Mouse (Mus musculus) stomach, postnatal 0 days (tissue): ENCODE results near the gene Cacna2d4. TPM values are rescaled to one million over a fixed set of nuclear protein-coding genes. Genes with fewer than 3 reads are reported as not detected.

Experiments used
- ATAC-seq: fragments of 200-750 bp; cut with Nextera tagmentation; 2 replicates; pipeline ENCODE4 v1.8.0; 2017; ENCODE audit not compliant: low FRiP score, low TSS enrichment
- DNase-seq: peaks from one replicate; pipeline ENCODE4 v3.0.0-alpha.2; 2016; ENCODE audit warnings: low spot score
- H3K27ac ChIP-seq: fragments of 300-500 bp; sonication (generic); replicated peaks from 2 replicates; pipeline ENCODE4 v1.5.1; 2014; ENCODE audit warnings: mild to moderate bottlenecking, control low read depth
- H3K27me3 ChIP-seq: fragments of 300-500 bp; sonication (generic); 2 replicates; pipeline ENCODE4 v1.6.1; 2014; ENCODE audit warnings: low read length; ENCODE audit not compliant: control insufficient read depth, insufficient read depth
- H3K36me3 ChIP-seq: fragments of 300-500 bp; sonication (generic); 2 replicates; pipeline ENCODE4 v1.6.1; 2014; ENCODE audit warnings: low read length, mixed read lengths; ENCODE audit not compliant: control insufficient read depth, insufficient read depth
- H3K4me1 ChIP-seq: fragments of 300-500 bp; sonication (generic); replicated peaks from 2 replicates; pipeline ENCODE4 v1.6.1; 2014; ENCODE audit warnings: antibody characterized with exemption; ENCODE audit not compliant: control insufficient read depth, insufficient read depth
- H3K4me2 ChIP-seq: fragments of 300-500 bp; sonication (generic); replicated peaks from 2 replicates; pipeline ENCODE4 v1.6.1; 2014; ENCODE audit warnings: low read depth, mild to moderate bottlenecking, control low read depth, moderate library complexity
- H3K4me3 ChIP-seq: fragments of 300-500 bp; sonication (generic); 2 replicates; pipeline ENCODE4 v1.5.1; 2014; ENCODE audit warnings: low read depth, low read length, control low read depth
- H3K9ac ChIP-seq: fragments of 300-500 bp; sonication (generic); 2 replicates; pipeline ENCODE4 v1.6.1; 2014; ENCODE audit warnings: mild to moderate bottlenecking, low read length, control low read depth, mixed read lengths
- H3K9me3 ChIP-seq: fragments of 300-500 bp; sonication (generic); 2 replicates; pipeline ENCODE4 v1.6.1; 2016; ENCODE audit warnings: low read length; ENCODE audit not compliant: control insufficient read depth
- CTCF ChIP-seq: IDR thresholded peaks from 2 replicates; pipeline ENCODE4 v1.5.1; 2016; ENCODE audit warnings: antibody characterized with exemption, low read depth, mild to moderate bottlenecking, moderate library complexity
- EP300 ChIP-seq: optimal IDR thresholded peaks from 2 replicates; pipeline ENCODE3; 2016; ENCODE audit warnings: antibody characterized with exemption
- WGBS: fragments of 180-500 bp; shearing (Covaris S2); extraction: QIAGEN DNeasy Blood & Tissue Kit; methylation state at CpG from one replicate; pipeline ENCODE4 v1.1.7; 2014; 5-methylcytosine and 5-hydroxymethylcytosine counted together
- polyA plus RNA-seq: library from polyadenylated mRNA; unstranded; fragments of >200 nt; fragmentation: Nextera tagmentation; extraction: Ambion mirVana; gene quantifications from 2 replicates; pipeline ENCODE4 v1.2.1, GENCODE M21; 2015

The Cacna2d4 gene
- polyA plus RNA-seq, 1 experiment from 2014 or later = 0.13 TPM

DNA sequence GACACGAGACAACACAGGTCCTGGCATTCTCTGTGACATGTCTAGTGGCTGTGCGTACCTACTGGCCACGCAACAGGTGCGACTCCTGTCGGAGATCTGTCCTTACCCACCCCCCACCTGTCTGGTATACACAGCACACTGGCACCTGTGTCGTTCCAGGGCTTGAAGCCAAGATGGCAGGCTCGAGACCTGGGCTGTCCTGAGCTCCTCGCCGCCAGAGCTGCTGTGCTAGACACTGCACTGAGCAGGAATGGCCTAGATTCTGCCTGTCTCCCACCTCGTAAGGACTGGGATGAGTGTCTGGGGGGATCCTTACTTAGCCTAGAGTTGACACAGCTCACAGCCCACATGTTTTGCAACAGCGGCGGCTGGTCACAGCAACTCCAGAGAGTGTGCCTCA is 11.1 kb upstream of the Cacna2d4 start:
- no peak overlapping the region for H3K9ac ChIP-seq
- no peaks in the 10 kb centered on the region for H3K36me3 ChIP-seq
- no peak overlapping the region for H3K27ac ChIP-seq
- TF ChIP-seq EP300 (no peak), CTCF (no peak)
- DNase-seq (peak; percentile 11), ATAC-seq (no peak)
- no peak overlapping the region for H3K4me3 ChIP-seq
- 70% methylated on average over 12 of the region's 12 CpGs for WGBS
- no peak overlapping the region for H3K4me2 ChIP-seq
- H3K9me3 ChIP-seq = no peaks in the 10 kb centered on the region
- H3K27me3 ChIP-seq = no peaks in the 10 kb centered on the region
- H3K4me1 ChIP-seq = no peaks in the 10 kb centered on the region

DNA sequence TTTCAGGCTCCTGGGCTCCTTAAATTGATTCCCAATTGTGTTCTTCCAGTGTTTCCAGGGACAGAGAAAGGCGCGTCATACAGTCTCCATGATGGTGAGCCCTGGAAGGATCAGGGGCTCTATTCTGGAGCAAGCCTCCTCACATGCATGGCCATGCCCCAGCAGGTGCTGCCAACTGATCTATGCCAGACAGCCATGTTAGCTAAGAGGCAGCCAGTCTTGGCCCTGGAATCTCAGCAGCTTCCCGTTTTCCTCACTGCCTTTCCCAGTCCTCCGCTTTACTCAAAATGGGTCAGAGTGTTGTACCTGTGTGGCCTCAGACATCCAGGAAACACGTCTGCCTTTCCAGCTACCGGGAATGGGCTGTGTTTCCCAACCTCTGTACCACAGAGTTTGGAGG is 10.6 kb upstream of the Cacna2d4 start:
- ATAC-seq = no peak
- peak; percentile 10 for DNase-seq
- no peaks in the 10 kb centered on the region for H3K9me3 ChIP-seq
- H3K4me1 ChIP-seq = no peaks in the 10 kb centered on the region
- WGBS = 89% methylated on average over 6 of the region's 6 CpGs
- H3K4me3 ChIP-seq = no peak overlapping the region
- H3K9ac ChIP-seq = no peak overlapping the region
- no peaks in the 10 kb centered on the region for H3K27me3 ChIP-seq
- no peaks in the 10 kb centered on the region for H3K36me3 ChIP-seq
- TF ChIP-seq EP300 (no peak), CTCF (no peak)
- H3K27ac ChIP-seq = no peak overlapping the region
- no peak overlapping the region for H3K4me2 ChIP-seq

DNA sequence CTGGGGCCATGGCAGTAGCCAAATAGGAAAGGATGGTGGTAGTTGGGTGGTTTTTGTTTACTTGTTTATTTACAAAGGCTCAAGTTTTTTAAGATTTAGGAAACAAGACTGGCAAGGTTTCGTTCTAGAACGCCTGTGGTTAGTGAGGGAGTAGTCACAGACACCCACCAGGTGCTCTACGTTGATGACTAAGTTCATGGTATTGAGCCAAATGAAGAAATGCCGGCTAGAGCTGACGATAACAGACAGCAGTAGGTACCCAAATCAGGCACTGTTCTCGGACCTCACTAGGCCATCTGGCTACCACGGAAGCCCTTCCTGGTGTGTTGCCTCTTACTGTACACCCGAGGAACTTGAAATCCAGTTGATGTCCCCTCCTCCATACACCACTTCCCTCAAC is 9.3 kb upstream of the Cacna2d4 start:
- no peak for TF ChIP-seq EP300
- TF ChIP-seq CTCF = no peak
- Histone ChIP-seq H3K27ac (no peak overlapping the region), H3K4me2 (no peak overlapping the region), H3K9me3 (no peaks in the 10 kb centered on the region), H3K4me3 (no peak overlapping the region), H3K36me3 (no peaks in the 10 kb centered on the region), H3K27me3 (no peaks in the 10 kb centered on the region), H3K9ac (no peak overlapping the region), H3K4me1 (no peaks in the 10 kb centered on the region)
- ATAC-seq = no peak
- no peak for DNase-seq
- 87% methylated on average over 8 of the region's 8 CpGs for WGBS

DNA sequence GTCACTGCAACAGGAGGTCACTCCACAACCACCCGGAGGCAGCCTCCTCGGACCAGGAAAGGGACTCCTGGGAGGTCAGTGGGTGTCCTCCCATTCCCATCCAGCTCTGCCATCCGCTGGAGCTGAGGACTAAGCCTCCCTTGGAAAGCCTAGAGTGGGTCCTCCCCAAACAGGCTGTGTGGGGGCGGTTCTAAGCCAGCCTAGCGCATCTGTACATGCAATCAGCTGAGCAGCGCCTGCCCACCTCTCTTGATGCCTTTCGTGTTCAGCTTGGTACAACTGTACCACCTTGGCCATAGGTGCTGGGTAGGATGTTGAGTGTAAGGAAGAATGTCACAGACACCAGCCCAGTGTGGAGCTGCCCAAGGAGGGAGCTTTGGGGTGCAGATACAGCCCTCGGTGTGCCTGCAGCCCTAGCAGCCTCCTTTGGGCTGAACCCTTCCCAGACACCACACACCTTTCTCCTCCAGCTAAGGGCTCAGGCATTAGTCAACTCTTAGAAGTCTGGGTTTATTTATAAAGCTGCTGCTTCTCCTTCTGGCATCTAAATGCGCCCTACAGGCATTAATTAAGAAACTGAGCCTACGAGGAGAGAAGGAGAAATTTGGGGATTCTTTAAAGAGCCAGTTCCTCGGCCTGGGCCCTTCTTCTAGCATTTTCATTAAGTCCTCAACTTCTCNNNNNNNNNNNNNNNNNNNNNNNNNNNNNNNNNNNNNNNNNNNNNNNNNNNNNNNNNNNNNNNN is 7.3 kb upstream of the Cacna2d4 start:
- no peak overlapping the region for H3K4me2 ChIP-seq
- H3K4me1 ChIP-seq = no peaks in the 10 kb centered on the region
- WGBS = 79% methylated on average over 11 of the region's 11 CpGs
- H3K9me3 ChIP-seq = no peaks in the 10 kb centered on the region
- DNase-seq (no peak), ATAC-seq (no peak)
- no peaks in the 10 kb centered on the region for H3K27me3 ChIP-seq
- H3K9ac ChIP-seq = no peak overlapping the region
- H3K36me3 ChIP-seq = no peaks in the 10 kb centered on the region
- no peak overlapping the region for H3K27ac ChIP-seq
- TF ChIP-seq CTCF (no peak), EP300 (no peak)
- H3K4me3 ChIP-seq = no peak overlapping the region

DNA sequence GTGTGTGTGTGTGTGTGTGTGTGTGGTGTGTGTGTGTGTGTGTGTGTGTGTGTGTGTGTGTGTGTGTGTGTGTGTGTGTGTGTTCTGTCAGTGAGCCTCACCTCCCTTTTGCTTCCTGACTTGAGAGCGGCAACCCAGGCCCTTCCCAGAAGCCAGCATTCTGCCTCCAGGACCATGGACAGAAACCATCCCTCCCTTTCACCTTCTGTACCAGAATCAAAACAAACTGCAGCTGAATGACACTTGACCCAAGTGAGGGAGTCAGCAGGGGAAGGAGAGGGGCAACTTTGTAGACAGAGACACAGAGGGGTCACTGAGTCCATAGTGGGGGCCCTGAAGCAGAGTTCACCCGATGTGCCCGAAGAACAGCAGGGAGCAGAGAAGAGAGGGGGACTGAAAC is 3.3 kb upstream of the Cacna2d4 start:
- Histone ChIP-seq H3K27ac (no peak overlapping the region), H3K9ac (no peak overlapping the region), H3K4me1 (no peaks in the 10 kb centered on the region), H3K27me3 (no peaks in the 10 kb centered on the region), H3K9me3 (no peaks in the 10 kb centered on the region), H3K36me3 (no peaks in the 10 kb centered on the region), H3K4me3 (no peak overlapping the region), H3K4me2 (no peak overlapping the region)
- DNase-seq (peak; percentile 50), ATAC-seq (no peak)
- 27% methylated on average over 3 of the region's 3 CpGs for WGBS
- TF ChIP-seq CTCF = no peak
- no peak for TF ChIP-seq EP300

DNA sequence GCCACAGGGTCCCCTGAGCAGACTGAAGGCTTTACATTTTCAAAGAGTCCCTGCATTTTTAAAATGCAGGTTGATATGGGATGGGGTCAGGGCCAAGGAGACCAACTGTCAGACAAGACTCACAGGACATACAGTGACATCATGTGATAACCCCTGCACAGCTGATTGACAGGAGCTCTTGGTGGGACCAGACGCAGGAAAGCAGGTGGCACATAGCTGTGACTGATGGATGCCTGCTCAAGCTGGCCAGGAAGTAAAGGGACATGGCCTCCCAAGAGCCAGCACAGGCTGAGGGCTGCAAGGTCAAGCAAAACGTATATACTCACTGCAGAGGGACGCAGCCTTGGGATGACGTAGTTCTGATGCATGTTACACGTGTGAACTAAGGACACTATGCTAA is 885 bp upstream of the Cacna2d4 start:
- H3K9me3 ChIP-seq = no peaks in the 10 kb centered on the region
- no peak overlapping the region for H3K4me2 ChIP-seq
- H3K4me1 ChIP-seq = no peaks in the 10 kb centered on the region
- ATAC-seq (no peak), DNase-seq (no peak)
- no peak overlapping the region for H3K4me3 ChIP-seq
- TF ChIP-seq CTCF = no peak
- no peak for TF ChIP-seq EP300
- 52% methylated on average over 5 of the region's 5 CpGs for WGBS
- no peak overlapping the region for H3K9ac ChIP-seq
- H3K36me3 ChIP-seq = no peaks in the 10 kb centered on the region
- no peaks in the 10 kb centered on the region for H3K27me3 ChIP-seq
- H3K27ac ChIP-seq = no peak overlapping the region
